Mouse (Mus musculus) midbrain, embryonic 14.5 days (tissue): Measurements from ENCODE around the gene Nid2. TPM values are rescaled to one million over a fixed set of nuclear protein-coding genes. Genes with fewer than 3 reads are reported as not detected.

Experiments
- ATAC-seq: fragments of 200-750 bp; cut with Nextera tagmentation; 2 replicates; pipeline ENCODE4 v1.8.0; 2017; ENCODE audit warnings: moderate number of reproducible peaks, moderate library complexity; ENCODE audit not compliant: low FRiP score, low TSS enrichment
- DNase-seq: peaks from one replicate; pipeline ENCODE4 v3.0.0-alpha.2; 2015
- H3K27ac ChIP-seq: fragments of 300-500 bp; sonication (generic); replicated peaks from 2 replicates; pipeline ENCODE4 v1.5.1; 2014; ENCODE audit warnings: mild to moderate bottlenecking, low read depth, low read length, moderate library complexity
- H3K27me3 ChIP-seq: fragments of 300-500 bp; sonication (generic); 2 replicates; pipeline ENCODE4 v1.6.1; 2014; ENCODE audit warnings: low read length, control low read depth, mixed read lengths; ENCODE audit not compliant: control insufficient read depth, insufficient read depth
- H3K36me3 ChIP-seq: fragments of 300-500 bp; sonication (generic); 2 replicates; pipeline ENCODE4 v1.6.1; 2014; ENCODE audit warnings: low read length, control low read depth; ENCODE audit not compliant: control insufficient read depth, insufficient read depth
- H3K4me1 ChIP-seq: fragments of 300-500 bp; sonication (generic); 2 replicates; pipeline ENCODE4 v1.6.1; 2014; ENCODE audit warnings: mild to moderate bottlenecking, antibody characterized with exemption, low read length, control low read depth; ENCODE audit not compliant: control insufficient read depth, insufficient read depth
- H3K4me2 ChIP-seq: fragments of 300-500 bp; sonication (generic); 2 replicates; pipeline ENCODE4 v1.6.1; 2014; ENCODE audit warnings: mild to moderate bottlenecking, low read length, moderate library complexity
- H3K4me3 ChIP-seq: fragments of 300-500 bp; sonication (generic); replicated peaks from 2 replicates; pipeline ENCODE4 v1.5.1; 2014; ENCODE audit warnings: low read depth, low read length
- H3K9ac ChIP-seq: fragments of 300-500 bp; sonication (generic); replicated peaks from 2 replicates; pipeline ENCODE4 v1.6.1; 2014; ENCODE audit warnings: mild to moderate bottlenecking, low read length, moderate library complexity
- H3K9me3 ChIP-seq: fragments of 300-500 bp; sonication (generic); 2 replicates; pipeline ENCODE4 v1.6.1; 2016; ENCODE audit warnings: low read length, control low read depth, mixed read lengths; ENCODE audit not compliant: control insufficient read depth
- WGBS: fragments of 180-500 bp; shearing (Covaris S2); extraction: QIAGEN DNeasy Blood & Tissue Kit; methylation state at CpG from one replicate; pipeline ENCODE4 v1.1.7; 2014; 5-methylcytosine and 5-hydroxymethylcytosine counted together
- polyA plus RNA-seq: library from polyadenylated mRNA; unstranded; fragments of >200 nt; fragmentation: Nextera tagmentation; extraction: Ambion mirVana; gene quantifications from 2 replicates; pipeline ENCODE4 v1.2.1, GENCODE M21; 2014

Nid2 gene
- polyA plus RNA-seq, 1 experiment from 2014 or later: 48.3 TPM

DNA sequence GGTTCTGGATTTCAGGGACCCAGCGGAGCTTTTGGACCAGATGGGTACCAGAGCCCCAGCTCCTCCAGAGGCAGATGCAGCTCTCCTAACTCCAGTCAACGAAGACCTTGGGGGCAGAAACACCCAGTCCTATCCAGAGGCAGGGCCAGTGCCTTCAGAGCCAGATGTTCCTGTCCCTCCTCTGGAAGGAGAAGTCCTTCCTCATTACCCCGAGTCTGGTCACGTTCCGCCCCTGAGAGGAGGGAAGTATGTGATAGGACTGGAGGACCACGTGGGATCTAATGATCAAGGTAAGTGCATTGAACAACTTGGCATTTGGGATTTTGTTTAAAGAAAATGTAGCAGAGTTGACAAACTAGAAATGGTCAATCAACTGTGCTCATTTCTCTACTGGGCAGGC is 17.6 kb downstream of the Nid2 start:
- H3K4me3 ChIP-seq: no peak overlapping the region
- WGBS: 94% methylated on average over 6 of the region's 6 CpGs
- H3K36me3 ChIP-seq: no peaks in the 10 kb centered on the region
- peaks cover 9% of the 10 kb centered on the region; the same call in 1 of the 2 replicates for H3K4me1 ChIP-seq
- DNase-seq: no peak
- no peak overlapping the region for H3K9ac ChIP-seq
- H3K27ac ChIP-seq: no peak overlapping the region
- ATAC-seq: no peak
- H3K9me3 ChIP-seq: no peaks in the 10 kb centered on the region
- no peaks in the 10 kb centered on the region for H3K27me3 ChIP-seq
- H3K4me2 ChIP-seq: no peak overlapping the region

DNA sequence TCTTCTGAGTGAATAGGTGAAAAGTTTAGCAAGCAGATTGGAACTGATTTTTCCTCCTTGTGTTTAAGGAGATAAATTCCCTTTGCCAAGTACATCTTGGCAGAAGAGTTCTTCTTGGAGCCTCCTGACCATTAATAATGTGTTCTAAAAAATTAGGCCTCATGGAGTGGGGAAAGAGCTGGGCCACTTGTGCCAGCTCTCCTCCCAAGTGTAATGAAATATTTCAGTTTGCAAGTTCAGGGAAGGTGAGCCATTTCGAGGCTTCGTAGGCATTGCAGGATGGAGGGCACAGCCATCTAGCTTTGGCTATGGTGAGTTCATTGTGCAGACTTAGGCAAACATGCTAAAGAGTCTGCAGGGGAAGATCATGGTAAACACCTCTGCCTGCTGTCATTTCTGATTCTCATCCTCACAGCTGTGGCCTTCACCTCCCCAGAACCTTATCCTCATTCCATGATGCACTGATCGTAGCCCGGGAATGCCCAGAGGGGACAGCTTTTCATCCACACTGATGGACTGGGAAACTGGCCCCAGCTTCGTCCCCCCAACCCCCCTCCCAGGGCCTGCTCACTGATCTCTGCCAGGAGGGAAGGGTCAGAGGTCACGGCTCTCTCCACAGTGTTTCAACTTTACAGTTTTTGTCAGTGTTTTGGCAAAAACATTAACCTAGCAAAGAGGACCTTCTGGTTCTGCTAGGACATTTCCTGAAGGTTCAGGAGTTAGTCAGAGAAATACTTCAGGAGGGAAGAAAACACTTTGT is 18.6 kb downstream of the Nid2 start:
- H3K4me2 ChIP-seq: no peak overlapping the region
- H3K9ac ChIP-seq: no peak overlapping the region
- no peak overlapping the region for H3K4me3 ChIP-seq
- no peak for DNase-seq
- H3K9me3 ChIP-seq: no peaks in the 10 kb centered on the region
- peaks cover 9% of the 10 kb centered on the region; the same call in 1 of the 2 replicates for H3K4me1 ChIP-seq
- no peaks in the 10 kb centered on the region for H3K27me3 ChIP-seq
- no peaks in the 10 kb centered on the region for H3K36me3 ChIP-seq
- ATAC-seq: no peak
- WGBS: 40% methylated on average over 6 of the region's 6 CpGs
- H3K27ac ChIP-seq: no peak overlapping the region

DNA sequence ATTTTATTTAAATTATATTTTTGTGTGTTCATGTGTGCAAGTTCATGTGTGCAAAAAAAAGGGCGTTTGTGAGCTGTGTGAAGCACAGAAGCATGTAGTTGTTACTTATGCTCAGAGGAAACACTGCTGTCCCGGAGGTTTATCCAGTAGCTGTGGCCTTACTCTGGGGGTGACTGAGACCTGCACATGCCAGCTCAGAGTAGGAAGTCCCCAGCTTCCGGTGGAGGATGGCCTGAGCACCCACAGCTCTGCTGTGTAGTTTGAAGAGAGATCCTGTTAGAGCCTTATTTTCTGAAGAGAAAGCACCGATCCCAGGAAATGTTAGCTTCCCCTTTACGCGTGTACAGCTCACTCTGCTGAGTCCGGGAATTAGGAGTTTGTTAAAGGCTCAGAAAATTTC is 20.1 kb downstream of the Nid2 start:
- Histone ChIP-seq H3K4me2 (no peak overlapping the region), H3K4me1 (peaks cover 7% of the 10 kb centered on the region; the same call in 1 of the 2 replicates), H3K36me3 (no peaks in the 10 kb centered on the region), H3K27ac (no peak overlapping the region), H3K27me3 (no peaks in the 10 kb centered on the region), H3K9ac (no peak overlapping the region), H3K4me3 (no peak overlapping the region), H3K9me3 (0 out of 2 replicates have a peak, but pooled peaks cover under 1% of the 10 kb centered on the region)
- DNase-seq: no peak
- 83% methylated on average over 7 of the region's 7 CpGs for WGBS
- no peak for ATAC-seq

DNA sequence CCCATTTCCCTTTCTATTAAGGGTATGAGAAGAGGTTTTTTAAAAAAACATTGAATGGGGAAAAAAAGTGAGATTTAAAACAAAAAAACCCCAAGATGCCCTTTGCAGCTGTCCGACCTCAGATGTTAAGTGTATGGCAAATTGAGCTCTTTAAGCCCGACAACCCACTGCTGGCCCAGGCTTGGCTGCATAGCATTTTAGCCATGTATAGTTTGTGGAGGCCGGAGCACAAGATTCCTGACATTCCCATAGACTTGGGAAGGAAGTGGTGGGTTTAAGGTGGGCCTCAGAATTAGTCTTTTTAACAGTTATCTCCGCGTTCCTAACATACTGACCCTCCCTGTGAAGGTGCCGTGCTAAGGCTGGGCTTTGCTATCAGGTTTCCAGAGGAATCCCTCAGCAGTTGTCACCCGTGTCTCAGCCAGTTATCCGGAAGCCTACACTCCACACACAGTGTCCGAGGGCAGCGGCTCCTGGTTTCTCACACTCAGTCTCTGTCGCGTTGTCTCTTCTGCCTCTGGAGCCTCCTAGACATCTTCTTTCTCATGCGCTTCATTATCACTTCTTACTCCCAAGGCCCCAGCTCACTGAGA is 23.1 kb downstream of the Nid2 start:
- DNase-seq: no peak
- Histone ChIP-seq H3K4me1 (no peaks in the 10 kb centered on the region), H3K4me2 (no peak overlapping the region), H3K9ac (no peak overlapping the region), H3K4me3 (no peak overlapping the region), H3K9me3 (0 out of 2 replicates have a peak, but pooled peaks cover 3% of the 10 kb centered on the region), H3K36me3 (no peaks in the 10 kb centered on the region), H3K27me3 (no peaks in the 10 kb centered on the region), H3K27ac (no peak overlapping the region)
- 87% methylated on average over 13 of the region's 13 CpGs for WGBS
- ATAC-seq: no peak

DNA sequence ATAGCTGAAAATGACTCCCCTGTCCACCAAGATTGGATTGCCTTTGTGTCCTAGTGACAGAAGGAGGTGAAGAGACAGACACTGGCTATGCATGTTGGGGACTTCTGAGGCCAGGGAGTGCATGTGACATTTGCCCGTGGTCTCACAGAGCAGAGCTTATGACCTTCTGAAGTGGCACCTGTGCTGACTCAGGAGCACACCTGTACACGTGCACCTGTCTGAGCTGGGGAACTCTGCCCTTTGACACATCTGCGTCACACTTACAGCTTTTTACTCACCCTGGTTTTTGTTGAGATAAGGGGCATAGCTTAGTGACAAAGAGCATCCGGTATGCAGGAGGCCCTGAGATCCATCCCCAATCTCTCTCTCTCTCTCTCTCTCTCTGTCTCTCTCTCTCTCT is 24.4 kb downstream of the Nid2 start:
- Histone ChIP-seq H3K27me3 (no peaks in the 10 kb centered on the region), H3K9me3 (0 out of 2 replicates have a peak, but pooled peaks cover 3% of the 10 kb centered on the region), H3K36me3 (no peaks in the 10 kb centered on the region), H3K4me1 (no peaks in the 10 kb centered on the region), H3K4me2 (no peak overlapping the region), H3K9ac (no peak overlapping the region), H3K27ac (no peak overlapping the region), H3K4me3 (no peak overlapping the region)
- no peak for ATAC-seq
- DNase-seq: no peak
- WGBS: 93% methylated on average over 4 of the region's 4 CpGs

DNA sequence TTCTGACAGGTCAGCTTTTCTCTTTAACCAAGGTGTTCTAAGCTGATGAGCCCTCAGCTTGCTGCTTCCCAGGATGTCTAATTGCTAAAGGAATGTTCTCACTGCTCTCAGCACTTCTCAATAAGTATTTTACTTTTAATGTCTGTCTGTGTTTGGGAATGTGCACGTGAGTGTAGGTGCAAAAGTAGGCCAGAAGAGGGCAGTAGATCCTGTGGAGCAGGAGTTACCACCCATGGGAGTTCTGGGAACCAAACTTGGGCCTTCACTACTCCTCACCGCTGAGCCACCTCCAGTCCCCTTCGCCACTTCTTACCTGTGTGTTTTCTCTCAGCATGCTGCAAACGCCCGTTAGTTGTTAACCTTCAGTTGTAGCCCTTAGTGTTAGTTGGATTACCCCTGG is 25.1 kb downstream of the Nid2 start:
- H3K4me3 ChIP-seq: no peak overlapping the region
- ATAC-seq (no peak), DNase-seq (no peak)
- no peak overlapping the region for H3K27ac ChIP-seq
- no peaks in the 10 kb centered on the region for H3K36me3 ChIP-seq
- 98% methylated on average over 5 of the region's 5 CpGs for WGBS
- H3K9ac ChIP-seq: no peak overlapping the region
- H3K4me1 ChIP-seq: no peaks in the 10 kb centered on the region
- H3K4me2 ChIP-seq: no peak overlapping the region
- no peaks in the 10 kb centered on the region for H3K27me3 ChIP-seq
- 0 out of 2 replicates have a peak, but pooled peaks cover 3% of the 10 kb centered on the region for H3K9me3 ChIP-seq

DNA sequence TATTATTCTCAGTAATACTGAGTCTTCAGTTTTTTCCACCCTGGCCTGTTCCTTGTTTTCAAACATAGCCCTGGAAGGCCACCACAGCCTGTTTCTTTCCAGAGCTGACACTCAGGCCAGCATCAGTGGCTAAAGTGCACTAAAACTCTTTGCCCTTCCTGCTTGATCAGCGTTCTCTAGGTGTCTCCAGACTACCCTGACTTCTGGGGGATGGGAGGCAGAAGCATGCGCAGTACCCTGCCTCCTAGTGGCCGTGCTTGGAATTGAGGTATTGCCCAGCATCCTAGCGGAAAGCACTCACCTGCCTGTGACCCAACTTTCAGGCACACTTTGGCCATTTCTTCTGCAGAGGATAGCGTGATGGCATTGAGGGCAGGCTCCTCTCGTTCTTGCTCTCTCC is 25.8 kb downstream of the Nid2 start:
- Histone ChIP-seq H3K4me2 (no peak overlapping the region), H3K36me3 (no peaks in the 10 kb centered on the region), H3K9me3 (0 out of 2 replicates have a peak, but pooled peaks cover 3% of the 10 kb centered on the region), H3K4me3 (no peak overlapping the region), H3K4me1 (no peaks in the 10 kb centered on the region), H3K27ac (no peak overlapping the region), H3K9ac (no peak overlapping the region), H3K27me3 (no peaks in the 10 kb centered on the region)
- 50% methylated on average over 6 of the region's 6 CpGs for WGBS
- no peak for ATAC-seq
- DNase-seq: peak; percentile 26

DNA sequence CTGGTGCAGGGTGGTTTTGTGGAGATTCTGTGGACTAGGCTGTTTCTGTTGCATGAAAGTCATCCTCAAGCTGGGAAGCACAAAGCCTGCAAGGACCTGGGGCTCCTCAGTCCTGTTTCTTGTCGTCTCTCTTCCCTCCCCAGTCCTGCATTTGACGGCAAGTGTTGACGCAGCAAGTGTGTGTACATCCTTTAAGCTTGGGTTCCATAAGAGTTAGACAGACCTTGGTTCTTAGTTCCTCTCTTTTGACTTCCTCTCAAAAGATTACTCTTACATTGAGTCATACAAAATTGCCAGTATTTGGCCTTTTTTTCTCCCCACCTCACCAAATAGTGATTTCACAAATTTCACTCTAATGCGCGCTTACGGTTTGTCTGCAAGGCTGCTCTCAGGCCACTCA is 26.3 kb downstream of the Nid2 start:
- ATAC-seq (no peak), DNase-seq (no peak)
- Histone ChIP-seq H3K9ac (no peak overlapping the region), H3K36me3 (no peaks in the 10 kb centered on the region), H3K4me2 (no peak overlapping the region), H3K27ac (no peak overlapping the region), H3K4me3 (no peak overlapping the region), H3K4me1 (no peaks in the 10 kb centered on the region), H3K27me3 (no peaks in the 10 kb centered on the region), H3K9me3 (0 out of 2 replicates have a peak, but pooled peaks cover 3% of the 10 kb centered on the region)
- 93% methylated on average over 6 of the region's 6 CpGs for WGBS

DNA sequence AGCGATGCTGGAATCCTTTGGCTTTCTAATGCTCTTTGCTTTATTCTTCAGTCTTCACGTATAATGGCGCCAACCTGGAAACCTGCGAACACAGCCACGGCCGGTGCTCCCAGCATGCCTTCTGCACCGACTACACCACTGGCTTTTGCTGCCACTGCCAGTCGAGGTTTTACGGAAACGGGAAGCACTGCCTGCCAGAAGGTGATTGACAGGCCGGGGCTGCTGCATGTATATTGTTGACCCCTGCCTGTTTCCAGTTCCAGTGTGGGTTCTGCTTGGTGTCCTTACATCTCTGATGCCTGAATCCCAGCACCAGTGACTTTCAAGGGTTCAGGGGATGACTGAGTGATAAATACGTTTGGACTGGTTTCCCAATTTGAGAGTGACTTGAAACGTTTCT is 26.9 kb downstream of the Nid2 start:
- 0 out of 2 replicates have a peak, but pooled peaks cover 3% of the 10 kb centered on the region for H3K9me3 ChIP-seq
- H3K27ac ChIP-seq: no peak overlapping the region
- no peak for ATAC-seq
- H3K4me1 ChIP-seq: no peaks in the 10 kb centered on the region
- no peak overlapping the region for H3K4me2 ChIP-seq
- H3K9ac ChIP-seq: no peak overlapping the region
- WGBS: 92% methylated on average over 13 of the region's 13 CpGs
- DNase-seq: no peak
- H3K36me3 ChIP-seq: no peaks in the 10 kb centered on the region
- H3K27me3 ChIP-seq: no peaks in the 10 kb centered on the region
- H3K4me3 ChIP-seq: no peak overlapping the region
